Mouse (Mus musculus) v-Abl transformed pro-B cells (cell line): ENCODE data around the gene Enkd1.

ENCODE experiments used
- in situ Hi-C, 2 experiments: fragments of 400-800 bp; cut with MboI; formaldehyde crosslinking; loops; one replicate each; pipeline ENCODE4 v1.15.1; 2025; ENCODE audit not compliant: unreplicated experiment in 2 of 2

The Enkd1 gene

GRCm38 (mm10) chr8:105707498-105708403 is at the start of gene Enkd1, which contains the start of gene 4933405L10Rik:
Gene Enkd1 (minus strand): TSS chr8:105708210.
Gene 4933405L10Rik (plus strand): TSS chr8:105707655.
- in situ Hi-C loops, result no loop called here

GRCm38 (mm10) chr8:105754688-105755087 is 46.7 kb upstream of the Enkd1 start:
- in situ Hi-C loops, result no loop called here

GRCm38 (mm10) chr8:105753916-105754315 is 45.9 kb upstream of the Enkd1 start:
- in situ Hi-C loops, result no loop called here

- in situ Hi-C loops, result no loop called here
These were observed 42.6 kb upstream of the Enkd1 start for GRCm38 (mm10) chr8:105750606-105751005.

GRCm38 (mm10) chr8:105743301-105743700 is 35.3 kb upstream of the Enkd1 start:
- in situ Hi-C loops, result no loop called here

GRCm38 (mm10) chr8:105739216-105739615 is 31.2 kb upstream of the Enkd1 start:
- in situ Hi-C loops, result no loop called here

GRCm38 (mm10) chr8:105732186-105732585 is 24.2 kb upstream of the Enkd1 start:
- in situ Hi-C loops, result no loop called here

- in situ Hi-C loops, result loop anchor here in 1 of 2 experiments (5.0 kb wide), 1 partner anchor 55 kb away; no protein-coding TSS in a partner anchor
These were observed 19.6 kb upstream of the Enkd1 start for GRCm38 (mm10) chr8:105727397-105728124.

GRCm38 (mm10) chr8:105725726-105726125 is 17.7 kb upstream of the Enkd1 start:
- in situ Hi-C loops, result loop anchor here in 1 of 2 experiments (5.0 kb wide), 1 partner anchor 57 kb away; no protein-coding TSS in a partner anchor

GRCm38 (mm10) chr8:105722861-105723260 is 14.9 kb upstream of the Enkd1 start:
- in situ Hi-C loops, result no loop called here

- in situ Hi-C loops, result loop anchor here in 1 of 2 experiments (5.0 to 10.0 kb wide), 3 partner anchors 63 to 385 kb away; partner anchors contain the start of gene Ctrl
These were observed 11.6 kb upstream of the Enkd1 start for GRCm38 (mm10) chr8:105719637-105720036.

- in situ Hi-C loops, result loop anchor here in 1 of 2 experiments (5.0 to 10.0 kb wide), 3 partner anchors 66 to 388 kb away; partner anchors contain the start of gene Ctrl
These were observed 8.4 kb upstream of the Enkd1 start for GRCm38 (mm10) chr8:105716302-105716945.

- in situ Hi-C loops, result loop anchor here in 1 of 2 experiments (5.0 to 10.0 kb wide), 3 partner anchors 67 to 390 kb away; partner anchors contain the start of gene Ctrl
These were observed 7.0 kb upstream of the Enkd1 start for GRCm38 (mm10) chr8:105715042-105715441.

- in situ Hi-C loops, result loop anchor here (5.0 to 10.0 kb wide), 4 partner anchors 213 to 403 kb away; no protein-coding TSS in a partner anchor
These were observed 6.1 kb upstream of the Enkd1 start for GRCm38 (mm10) chr8:105714139-105714538.

GRCm38 (mm10) chr8:105712286-105712685 is 4.3 kb upstream of the Enkd1 start:
- in situ Hi-C loops, result loop anchor here (5.0 to 10.0 kb wide), 4 partner anchors 215 to 405 kb away; no protein-coding TSS in a partner anchor

GRCm38 (mm10) chr8:105709317-105709716 is 1.3 kb upstream of the Enkd1 start:
- in situ Hi-C loops, result no loop called here

GRCm38 (mm10) chr8:105708675-105709074 is 665 bp upstream of the Enkd1 start:
- in situ Hi-C loops, result no loop called here

- in situ Hi-C loops, result no loop called here
These were observed 1.6 kb downstream of the Enkd1 start for GRCm38 (mm10) chr8:105706426-105706825.

- in situ Hi-C loops, result no loop called here
These were observed 3.1 kb downstream of the Enkd1 start for GRCm38 (mm10) chr8:105704955-105705354.

GRCm38 (mm10) chr8:105704146-105704812 is 3.7 kb downstream of the Enkd1 start:
- in situ Hi-C loops, result no loop called here
